Mouse (Mus musculus): Measurements from ENCODE around the gene Slc52a3.

The Slc52a3 gene

GRCm38 (mm10) chr2:151999669-152000290 is 3.5 kb downstream of the Slc52a3 start:
- DNase-seq, result no peak

GRCm38 (mm10) chr2:152000291-152000679 is 4.0 kb downstream of the Slc52a3 start:
- no peak for DNase-seq

GRCm38 (mm10) chr2:152000735-152001134 is 4.4 kb downstream of the Slc52a3 start:
- DNase-seq, result no peak

GRCm38 (mm10) chr2:152002529-152002928 is 6.2 kb downstream of the Slc52a3 start:
- no peak for DNase-seq

GRCm38 (mm10) chr2:152007783-152008182 is 11.5 kb downstream of the Slc52a3 start:
- no peak for DNase-seq

GRCm38 (mm10) chr2:152009061-152009779 is 12.9 kb downstream of the Slc52a3 start:
- no peak for DNase-seq

- DNase-seq, result no peak
Observed at GRCm38 (mm10) chr2:152010251-152010650, 13.9 kb downstream of the Slc52a3 start.

GRCm38 (mm10) chr2:152010661-152011060 is 14.3 kb downstream of the Slc52a3 start:
- DNase-seq, result no peak

- DNase-seq, result no peak
Observed at GRCm38 (mm10) chr2:152011724-152012123, 15.4 kb downstream of the Slc52a3 start.

GRCm38 (mm10) chr2:152012222-152012621 is 15.9 kb downstream of the Slc52a3 start:
- no peak for DNase-seq

GRCm38 (mm10) chr2:152012701-152013100 is 16.4 kb downstream of the Slc52a3 start:
- no peak for DNase-seq

GRCm38 (mm10) chr2:152015997-152016396 is 19.7 kb downstream of the Slc52a3 start:
- DNase-seq, result no peak

GRCm38 (mm10) chr2:152016666-152017065 is 20.4 kb downstream of the Slc52a3 start:
- DNase-seq, result no peak

- peak; percentile 23 for DNase-seq
Observed at GRCm38 (mm10) chr2:152020255-152020654, 23.9 kb downstream of the Slc52a3 start.

GRCm38 (mm10) chr2:152022022-152022421 is 25.7 kb downstream of the Slc52a3 start:
- DNase-seq, result no peak

GRCm38 (mm10) chr2:152024883-152025422 is 28.6 kb downstream of the Slc52a3 start:
- no peak for DNase-seq

- DNase-seq, result peak; percentile 95
Observed at GRCm38 (mm10) chr2:152029252-152030082, 33.2 kb downstream of the Slc52a3 start.

GRCm38 (mm10) chr2:152030986-152031385 is 34.7 kb downstream of the Slc52a3 start:
- no peak for DNase-seq

GRCm38 (mm10) chr2:152040101-152040500 is 43.8 kb downstream of the Slc52a3 start:
- DNase-seq, result no peak

- DNase-seq, result no peak
Observed at GRCm38 (mm10) chr2:152047116-152048002, 51.0 kb downstream of the Slc52a3 start.

- DNase-seq, result no peak
Observed at GRCm38 (mm10) chr2:152048003-152048980, 52.0 kb downstream of the Slc52a3 start.

All from liver (tissue).